Mouse (Mus musculus) testis, adult 2 months (tissue): ENCODE data around the gene Gm45062.

Experiments
- CTCF ChIP-seq: fragments of 200-500 bp; IDR thresholded peaks from 2 replicates; pipeline ENCODE4 v1.5.1; 2012; ENCODE audit warnings: low read depth, mild to moderate bottlenecking, inconsistent platforms, low read length, moderate library complexity; ENCODE audit not compliant: control insufficient read depth, insufficient read depth, insufficient replicate concordance
- POLR2A ChIP-seq: fragments of 200-500 bp; IDR thresholded peaks from 2 replicates; pipeline ENCODE4 v1.6.1; 2012; ENCODE audit warnings: low read depth, mild to moderate bottlenecking, inconsistent platforms, low read length, moderate library complexity; ENCODE audit not compliant: control insufficient read depth

DNA sequence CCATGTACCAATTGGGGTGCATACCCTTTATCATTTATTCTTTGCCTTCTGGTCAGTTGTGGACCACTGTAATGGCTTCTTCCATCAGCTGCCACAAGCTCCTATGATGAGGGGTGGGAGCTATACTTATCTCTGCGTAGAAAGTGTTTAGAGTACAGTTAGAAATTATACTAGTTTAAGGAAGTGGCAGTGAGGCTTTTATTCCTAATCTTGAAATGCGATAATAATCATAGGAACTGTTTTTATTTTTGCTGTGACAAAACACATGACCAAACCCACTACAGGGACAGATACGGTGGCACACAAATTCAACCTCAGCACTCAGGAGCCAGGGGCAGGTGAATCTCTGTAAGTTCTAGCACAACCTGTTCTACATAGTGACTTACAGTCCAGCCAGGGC, 233.0 kb downstream of the Gm45062 start:
- TF ChIP-seq CTCF = no peak
- TF ChIP-seq POLR2A = no peak
